Mouse (Mus musculus) embryonic fibroblast, embryonic 13.5 days (primary cell): ENCODE measurements around the gene Nudt22. TPM values are rescaled to one million over a fixed set of nuclear protein-coding genes. Genes with fewer than 3 reads are reported as not detected.

ENCODE experiments used
- H3K27ac ChIP-seq: 2 replicates; pipeline ENCODE4 v1.5.1; 2012; ENCODE audit warnings: low read length, control low read depth, inconsistent platforms; ENCODE audit not compliant: insufficient read depth
- H3K4me1 ChIP-seq: 2 replicates; pipeline ENCODE4 v1.6.1; 2011; ENCODE audit warnings: low read length; ENCODE audit not compliant: control insufficient read depth, insufficient read depth
- H3K4me3 ChIP-seq: 2 replicates; pipeline ENCODE4 v1.5.1; 2011; ENCODE audit warnings: mild to moderate bottlenecking, control low read depth, low read length; ENCODE audit not compliant: insufficient read depth
- CTCF ChIP-seq: IDR thresholded peaks from 2 replicates; pipeline ENCODE4 v1.5.1; 2011; ENCODE audit warnings: mild to moderate bottlenecking, control low read depth, low read length, moderate library complexity, borderline replicate concordance; ENCODE audit not compliant: insufficient read depth
- POLR2A ChIP-seq: IDR thresholded peaks from 2 replicates; pipeline ENCODE4 v1.6.1; 2011; ENCODE audit warnings: low read depth, mild to moderate bottlenecking, control low read depth, low read length, moderate library complexity
- polyA plus RNA-seq: library from polyadenylated mRNA; stranded (reverse); fragments of >200 nt; gene quantifications from 2 replicates; pipeline ENCODE4 v1.2.4, GENCODE M21; 2011; ENCODE audit warnings: low read depth; ENCODE audit not compliant: missing spikeins, insufficient read length

Nudt22 gene
- polyA plus RNA-seq, 1 experiment: 11.4 TPM

DNA sequence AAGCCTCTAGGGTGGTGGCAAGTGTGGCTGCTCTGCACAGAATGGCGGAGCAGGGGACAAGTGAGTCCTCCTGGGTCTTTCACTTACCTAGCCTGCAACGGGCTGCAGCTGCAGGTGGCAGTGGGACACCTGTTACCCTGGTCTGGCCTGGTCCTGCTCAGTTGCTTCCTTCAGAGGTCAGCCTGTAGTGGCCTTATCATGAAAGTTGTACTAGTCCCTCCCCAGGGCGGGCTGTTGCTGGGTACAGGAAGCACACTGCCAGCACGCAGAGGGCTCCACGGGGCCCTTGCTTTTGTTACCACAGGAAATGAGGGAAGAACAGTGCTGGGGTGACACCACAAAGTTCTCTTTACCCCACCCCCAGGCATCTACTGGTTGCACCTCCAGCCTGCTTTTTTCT is 23.3 kb upstream of the Nudt22 start, which contains the start of gene Fermt3:
Gene Fermt3 (minus strand): TSS at position 279 of the 400 bp plus-strand sequence.
- H3K4me3 ChIP-seq: no peak within 1 kb of the TSS
- no peaks in the 10 kb centered on the region for H3K4me1 ChIP-seq
- TF ChIP-seq CTCF (no peak), POLR2A (no peak)
- H3K27ac ChIP-seq: no peak within 1 kb of the TSS

DNA sequence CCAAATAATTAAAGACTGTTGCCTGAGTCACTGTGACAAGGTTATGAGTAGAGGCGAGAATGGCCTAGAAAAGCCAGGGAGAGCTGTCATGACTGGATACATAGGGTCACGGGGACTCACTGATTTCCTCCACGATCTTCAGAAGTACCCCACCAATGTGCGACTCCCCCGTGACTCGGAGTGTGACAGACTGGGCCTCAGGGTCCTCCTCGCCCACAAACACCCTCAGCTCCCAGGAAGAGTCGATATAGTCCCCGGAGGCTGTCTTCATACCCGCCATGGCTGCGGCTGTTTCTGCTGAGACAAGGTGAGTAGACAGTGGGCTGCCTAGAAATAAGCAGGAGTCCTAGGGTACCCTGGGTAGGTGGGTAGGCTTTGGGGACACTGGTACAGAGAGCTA is 22.6 kb upstream of the Nudt22 start:
- H3K27ac ChIP-seq: no peak overlapping the region
- TF ChIP-seq POLR2A (no peak), CTCF (no peak)

DNA sequence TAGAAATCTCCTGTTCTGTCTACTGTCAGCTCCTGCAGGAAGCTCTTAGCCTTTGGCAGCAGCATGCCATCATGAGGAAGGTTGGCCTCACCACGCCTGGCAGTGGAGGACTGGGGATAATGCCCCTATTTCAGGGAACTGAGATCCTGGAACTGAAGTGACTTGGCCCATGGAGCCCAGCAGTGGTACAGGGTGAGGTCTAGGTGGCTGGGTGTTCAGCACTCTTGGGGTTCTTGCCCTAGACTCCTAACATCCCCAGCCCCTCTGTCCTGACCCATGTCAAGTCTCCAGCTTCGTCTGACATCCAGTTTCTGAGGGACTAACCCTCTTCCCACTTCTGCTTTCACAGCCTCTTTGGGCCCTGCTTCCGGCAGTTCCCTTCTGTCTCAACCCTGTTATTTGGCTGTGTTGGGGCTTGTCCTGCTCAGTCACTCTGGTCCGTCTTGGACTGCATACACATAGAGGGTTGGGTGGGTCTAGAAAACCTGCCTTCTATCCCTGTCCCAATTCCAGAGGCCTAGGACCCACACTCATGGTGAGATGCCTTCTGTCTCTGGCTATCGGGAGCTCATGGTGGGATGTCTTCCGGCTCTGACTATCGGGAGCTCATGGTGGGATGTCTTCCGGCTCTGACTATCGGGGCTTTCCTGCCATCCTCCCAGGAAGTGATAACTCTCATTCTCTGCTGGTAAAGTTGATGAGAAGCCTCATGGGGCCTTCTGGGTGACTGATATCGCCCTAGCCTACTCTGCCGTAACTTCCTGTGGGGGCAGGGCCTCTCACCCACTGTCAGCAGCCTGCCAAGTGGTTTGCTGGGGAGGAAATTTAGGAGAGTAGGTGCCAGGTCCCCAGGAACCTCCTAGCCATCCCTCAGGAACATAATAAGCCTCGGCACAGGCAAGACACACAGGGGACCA is 21.9 kb upstream of the Nudt22 start:
- Histone ChIP-seq H3K4me1 (no peaks in the 10 kb centered on the region), H3K4me3 (no peak overlapping the region), H3K27ac (no peak overlapping the region)
- no peak for TF ChIP-seq CTCF
- TF ChIP-seq POLR2A: no peak

More for the DNA sequence above, 22.6 kb upstream of the Nudt22 start:
- Histone ChIP-seq H3K4me1 (no peaks in the 10 kb centered on the region), H3K4me3 (no peak overlapping the region)

DNA sequence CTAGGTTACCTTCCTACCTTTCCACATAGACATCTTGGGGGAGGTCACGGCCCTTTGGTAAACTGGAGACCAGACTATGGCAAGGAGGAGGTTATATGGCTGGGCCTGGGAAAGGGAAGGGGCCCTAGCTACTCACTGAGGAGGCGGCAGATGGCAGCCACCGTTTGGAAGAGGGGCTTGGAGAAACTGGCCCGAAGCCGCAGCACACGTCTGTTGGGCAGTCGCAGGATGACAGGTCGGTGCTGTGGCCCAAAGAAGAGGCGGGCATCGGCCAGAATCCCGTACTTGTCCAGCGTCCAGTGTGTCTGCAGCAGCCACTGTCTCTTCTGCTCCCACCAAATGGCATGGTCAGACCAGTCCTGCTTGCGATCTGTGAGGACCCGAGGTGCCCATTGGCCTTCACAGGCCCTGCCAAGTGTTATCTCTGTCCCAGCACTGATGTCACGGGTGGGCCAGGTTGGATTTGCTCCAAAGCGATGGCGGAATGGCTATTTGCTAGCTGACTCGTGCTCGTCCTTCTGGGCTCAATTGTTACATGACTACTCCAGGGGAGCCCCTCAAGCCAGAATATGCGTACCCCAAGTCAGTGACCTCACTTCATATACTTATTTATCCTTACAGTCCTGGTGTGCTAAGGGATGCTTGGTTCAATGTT is 18.7 kb upstream of the Nudt22 start:
- H3K4me3 ChIP-seq: no peak overlapping the region
- H3K27ac ChIP-seq: no peak overlapping the region
- H3K4me1 ChIP-seq: no peaks in the 10 kb centered on the region
- TF ChIP-seq CTCF: no peak

DNA sequence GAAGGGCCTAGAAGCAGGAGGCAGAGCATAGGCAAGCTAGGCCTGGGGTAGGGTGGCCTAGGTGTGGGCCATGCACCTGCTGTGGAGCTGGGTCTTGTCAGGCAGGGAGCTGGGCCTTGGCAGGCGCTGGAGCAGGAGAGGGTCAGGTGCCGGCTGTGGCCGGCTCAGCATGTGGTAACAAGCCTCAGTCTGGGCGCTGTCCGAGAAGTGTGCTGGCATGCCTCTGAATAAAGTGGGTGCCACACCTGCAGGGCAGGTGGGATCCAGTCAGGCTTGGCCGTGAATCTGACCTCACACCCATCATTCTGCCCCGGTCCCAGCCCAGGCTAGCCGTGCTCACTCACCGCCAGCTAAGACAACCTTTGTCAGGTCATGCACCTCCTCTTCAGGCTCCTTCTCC is 18.1 kb upstream of the Nudt22 start:
- Histone ChIP-seq H3K27ac (no peak overlapping the region), H3K4me1 (no peaks in the 10 kb centered on the region), H3K4me3 (no peak overlapping the region)
- TF ChIP-seq CTCF (no peak), POLR2A (no peak)

DNA sequence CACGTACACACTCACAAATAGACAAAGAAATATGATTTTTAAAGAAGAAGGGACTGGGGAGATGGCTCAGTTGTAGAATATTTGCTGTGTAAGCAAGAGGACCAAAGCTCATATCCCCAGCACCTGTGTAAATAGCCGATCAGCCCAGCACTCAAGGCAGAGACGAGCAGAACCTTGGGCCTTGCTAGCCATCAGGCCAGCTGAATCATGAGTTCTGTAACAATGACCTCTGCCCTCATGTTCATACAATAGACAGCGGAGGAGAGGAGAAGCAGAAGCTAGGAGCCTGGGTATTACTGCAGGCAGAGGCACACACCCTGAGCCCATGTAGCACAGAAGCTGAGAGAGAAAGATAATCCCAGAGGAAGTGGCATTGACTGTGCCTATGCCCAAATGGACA is 16.5 kb upstream of the Nudt22 start:
- Histone ChIP-seq H3K27ac (no peak overlapping the region), H3K4me1 (no peaks in the 10 kb centered on the region), H3K4me3 (no peak overlapping the region)
- TF ChIP-seq POLR2A (no peak), CTCF (no peak)

DNA sequence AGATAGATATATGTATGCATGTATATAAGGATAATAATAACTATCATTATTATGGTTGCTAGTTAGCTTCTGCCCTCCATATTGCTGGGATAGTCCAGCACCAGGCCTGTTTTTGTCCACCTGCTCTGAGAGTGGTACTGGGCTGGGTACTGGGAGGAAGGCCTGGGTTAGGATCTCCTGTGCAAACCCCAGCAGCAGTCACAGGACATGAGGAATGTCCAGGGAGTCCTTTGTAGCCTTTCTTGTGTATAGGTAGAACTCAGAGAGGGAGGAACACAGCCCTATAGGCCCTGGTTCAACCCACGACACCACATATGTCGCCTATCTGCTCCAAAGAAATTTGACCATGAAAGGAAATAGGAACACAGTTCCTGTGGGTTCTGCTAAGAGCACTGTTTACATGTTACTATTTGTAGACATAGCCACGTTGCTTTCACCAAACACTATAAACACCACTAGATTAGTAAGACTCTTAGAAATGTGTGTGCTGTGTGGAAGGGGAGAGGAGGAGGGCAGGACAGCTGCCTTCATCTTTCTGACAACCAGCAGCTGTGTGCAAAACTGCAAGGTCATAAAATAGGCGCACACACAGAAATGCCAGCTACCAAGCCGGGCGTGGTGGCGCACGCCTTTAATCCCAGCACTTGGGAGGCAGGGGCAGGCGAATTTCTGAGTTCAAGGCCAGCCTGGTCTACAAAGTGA is 11.1 kb upstream of the Nudt22 start:
- TF ChIP-seq POLR2A: no peak
- TF ChIP-seq CTCF: no peak
- Histone ChIP-seq H3K4me1 (no peaks in the 10 kb centered on the region), H3K4me3 (no peak overlapping the region), H3K27ac (no peak overlapping the region)

DNA sequence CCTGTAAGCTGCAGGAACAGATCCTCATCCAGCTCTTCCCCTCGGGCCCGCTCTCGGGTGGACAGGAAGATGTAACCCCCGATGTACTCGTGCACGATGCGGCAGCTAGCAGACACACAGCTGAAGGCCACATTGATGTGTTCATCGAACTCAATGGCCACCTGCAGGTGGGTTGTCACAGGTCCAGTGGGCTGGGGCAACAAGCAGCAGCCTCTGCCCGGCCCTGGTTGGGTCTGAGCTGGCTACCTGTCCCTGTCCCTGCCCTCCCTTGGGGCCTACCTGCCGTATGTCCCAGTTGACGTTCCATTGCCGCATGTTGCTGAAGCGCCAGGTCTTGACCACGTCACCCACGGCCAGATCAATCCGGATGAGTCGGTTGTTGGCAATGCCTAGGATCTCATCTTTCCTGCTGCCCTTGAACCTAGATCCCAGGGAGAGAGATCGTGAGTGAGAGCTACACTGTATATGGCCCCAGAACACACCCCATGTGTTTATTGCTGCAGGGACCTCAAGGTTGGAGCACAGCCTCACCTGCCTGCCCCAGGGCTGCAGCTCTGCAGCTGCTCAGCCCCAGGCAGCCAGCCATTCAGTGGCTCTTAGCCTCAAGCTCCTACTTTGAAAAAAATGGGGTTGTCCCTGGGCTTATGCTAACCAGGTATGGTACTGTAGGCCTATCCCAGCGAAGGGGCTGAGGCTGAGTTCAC is 3.6 kb upstream of the Nudt22 start:
- TF ChIP-seq CTCF: no peak
- no peak for TF ChIP-seq POLR2A
- Histone ChIP-seq H3K27ac (no peak overlapping the region), H3K4me1 (no peaks in the 10 kb centered on the region), H3K4me3 (no peak overlapping the region)

DNA sequence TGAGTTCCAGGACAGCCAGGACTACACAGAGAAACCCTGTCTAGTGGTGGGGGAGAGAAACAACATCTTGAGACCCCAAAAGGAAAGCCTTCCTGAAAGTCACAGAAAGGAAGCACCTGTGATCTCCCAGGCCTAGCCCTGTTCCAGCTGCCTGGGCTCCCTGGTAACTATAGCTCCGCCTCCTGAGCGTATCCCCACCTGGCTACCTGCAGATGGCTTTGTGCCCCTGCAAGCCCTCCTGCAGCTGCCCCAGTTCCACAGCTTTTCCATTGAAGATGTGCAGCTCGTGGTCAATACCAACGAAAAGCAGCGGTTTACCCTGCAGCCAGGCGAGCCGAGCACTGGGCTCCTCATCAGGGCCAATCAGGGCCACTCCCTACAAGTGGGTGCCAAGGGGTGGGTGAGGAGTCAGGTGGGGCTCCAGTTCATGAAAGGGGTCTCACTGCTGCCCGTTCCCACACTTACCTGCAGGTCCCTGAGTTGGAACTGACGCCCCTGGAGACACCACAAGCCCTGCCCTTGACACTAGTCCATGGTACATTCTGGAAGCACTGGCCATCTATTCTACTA is 1.9 kb upstream of the Nudt22 start:
- Histone ChIP-seq H3K4me1 (no peaks in the 10 kb centered on the region; the same call in 1 of the 2 replicates), H3K27ac (no peak overlapping the region), H3K4me3 (no peak overlapping the region)
- TF ChIP-seq POLR2A (no peak), CTCF (no peak)
